Mouse (Mus musculus) right cerebral cortex, adult 18-20 months (tissue): ENCODE measurements around the gene Zfp523.
"Not testable (repeated sequence)": the region's sequence is repeated elsewhere in the genome, so short reads cannot be mapped to it uniquely, and the experiment has no call there.

ENCODE experiments used
- DNase-seq: peaks from one replicate; pipeline ENCODE4 v3.0.0; 2022; ENCODE audit warnings: mixed read lengths

The Zfp523 gene

DNA sequence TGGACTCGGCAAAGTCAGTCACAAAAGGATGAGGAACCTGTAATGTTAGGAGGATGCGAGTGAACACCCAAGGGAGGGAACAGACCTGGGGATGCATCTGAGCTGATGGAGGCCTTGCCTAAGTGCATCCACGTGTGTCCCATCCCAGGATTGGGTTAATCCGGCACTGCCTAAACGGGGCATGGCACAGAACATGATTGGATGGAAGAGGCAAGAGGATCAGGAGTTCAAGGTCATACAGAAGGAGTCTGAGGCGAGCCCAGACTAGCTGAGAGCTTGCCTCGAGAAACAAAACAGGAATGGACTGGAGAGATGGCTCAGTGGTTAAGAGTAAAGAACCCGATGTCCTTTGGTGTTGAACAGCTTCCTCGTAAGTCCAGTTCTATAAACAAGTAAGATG, 35.5 kb downstream of the Zfp523 start:
- DNase-seq = no peak

DNA sequence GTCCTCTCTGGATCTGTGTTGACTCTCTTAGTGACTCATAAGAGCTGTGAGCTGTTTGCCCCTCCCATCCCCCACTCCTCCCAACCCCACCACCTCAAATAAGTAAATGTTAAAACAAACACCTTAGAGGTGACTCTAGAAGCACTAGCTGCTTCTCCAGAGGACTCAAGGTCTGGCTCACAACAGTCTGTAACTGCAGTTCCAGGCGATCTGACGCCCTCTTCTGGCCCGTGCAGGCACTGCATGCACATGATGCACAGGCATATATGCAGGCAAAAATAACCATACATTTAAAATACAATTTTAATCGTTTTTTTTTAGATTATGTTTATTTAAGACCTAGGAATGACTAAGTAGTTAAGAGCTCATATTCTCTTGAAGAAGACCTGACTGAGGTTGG, 36.3 kb downstream of the Zfp523 start:
- DNase-seq = no peak

DNA sequence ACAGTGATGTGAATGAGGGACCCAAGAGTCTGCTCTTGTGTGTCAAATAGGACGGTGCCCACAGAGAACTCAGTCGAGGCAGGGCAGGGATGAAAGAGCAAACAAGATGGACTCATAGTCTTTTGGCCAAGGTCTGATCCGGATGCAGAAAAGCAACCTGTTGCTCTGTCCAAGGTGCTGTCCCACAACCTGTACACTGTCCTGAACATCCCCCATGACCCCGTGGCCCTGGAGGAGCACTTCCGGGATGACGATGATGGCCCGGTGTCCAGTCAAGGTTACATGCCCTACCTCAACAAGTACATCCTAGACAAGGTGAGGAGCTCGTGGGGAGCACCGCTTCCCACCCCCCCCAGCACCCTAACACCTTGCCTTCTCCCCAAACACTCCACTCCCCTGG, 39.9 kb downstream of the Zfp523 start:
- DNase-seq = no peak

DNA sequence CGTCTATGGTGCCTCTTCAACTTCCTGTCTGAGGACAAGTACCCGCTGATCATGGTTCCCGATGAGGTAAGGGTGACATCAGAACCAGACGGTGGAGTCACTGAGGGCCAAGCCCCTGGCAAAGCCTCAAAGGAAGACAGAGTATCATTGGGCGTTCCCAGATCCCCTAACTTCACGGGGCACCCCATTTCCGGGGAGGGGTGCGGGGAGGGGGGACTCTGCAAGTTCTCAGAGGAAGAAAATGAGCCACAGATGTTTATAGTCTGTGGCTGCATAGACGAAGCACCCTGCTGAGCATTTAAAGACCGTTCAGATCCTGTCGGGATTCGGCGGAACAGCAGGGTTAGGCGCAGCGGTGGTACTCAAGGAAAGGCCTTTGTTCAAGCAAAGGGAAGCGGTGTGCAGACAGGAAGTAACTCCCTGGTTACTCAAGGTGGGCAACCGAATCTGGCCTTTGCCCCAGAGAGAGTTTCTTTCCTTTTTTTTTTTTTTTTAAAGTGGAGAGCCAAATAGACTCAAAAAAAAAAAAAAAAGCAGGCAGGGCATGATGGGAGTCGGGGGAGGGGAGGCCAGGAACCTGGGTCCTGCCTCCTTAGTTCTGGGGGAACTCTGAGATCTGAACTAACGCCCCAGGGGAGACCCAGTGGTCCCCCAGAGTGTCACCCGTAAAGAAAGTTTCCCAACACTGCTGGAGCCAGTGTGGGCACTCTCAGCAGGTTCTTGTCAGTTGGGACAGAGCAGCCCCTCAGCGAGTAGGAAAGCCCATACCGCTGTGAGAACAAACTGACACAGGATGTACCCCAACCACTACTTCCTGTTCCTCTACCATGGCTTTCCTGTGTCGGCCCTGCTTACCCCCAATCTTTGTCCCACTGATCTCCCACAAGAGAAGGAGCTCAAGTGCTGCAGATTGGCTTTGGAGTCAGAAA, 41.1 kb downstream of the Zfp523 start:
- no peak for DNase-seq

DNA sequence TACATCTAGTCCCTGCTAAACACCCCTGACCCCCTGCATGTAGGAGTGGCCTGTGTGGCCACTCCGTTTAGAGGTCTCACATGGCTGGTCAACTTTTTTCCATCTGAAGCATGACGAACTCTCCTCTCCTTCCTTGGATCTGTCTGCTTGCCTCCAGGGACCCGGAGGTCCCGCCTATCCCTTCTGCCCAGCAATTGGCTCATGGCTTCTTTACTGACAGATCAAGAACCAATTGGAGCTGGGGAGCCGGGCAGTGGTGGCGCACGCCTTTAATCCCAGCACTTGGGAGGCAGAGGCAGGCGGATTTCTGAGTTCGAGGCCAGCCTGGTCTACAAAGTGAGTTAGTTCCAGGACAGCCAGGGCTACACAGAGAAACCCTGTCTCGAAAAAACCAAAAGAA, 45.5 kb downstream of the Zfp523 start:
- not testable (repeated sequence) for DNase-seq

DNA sequence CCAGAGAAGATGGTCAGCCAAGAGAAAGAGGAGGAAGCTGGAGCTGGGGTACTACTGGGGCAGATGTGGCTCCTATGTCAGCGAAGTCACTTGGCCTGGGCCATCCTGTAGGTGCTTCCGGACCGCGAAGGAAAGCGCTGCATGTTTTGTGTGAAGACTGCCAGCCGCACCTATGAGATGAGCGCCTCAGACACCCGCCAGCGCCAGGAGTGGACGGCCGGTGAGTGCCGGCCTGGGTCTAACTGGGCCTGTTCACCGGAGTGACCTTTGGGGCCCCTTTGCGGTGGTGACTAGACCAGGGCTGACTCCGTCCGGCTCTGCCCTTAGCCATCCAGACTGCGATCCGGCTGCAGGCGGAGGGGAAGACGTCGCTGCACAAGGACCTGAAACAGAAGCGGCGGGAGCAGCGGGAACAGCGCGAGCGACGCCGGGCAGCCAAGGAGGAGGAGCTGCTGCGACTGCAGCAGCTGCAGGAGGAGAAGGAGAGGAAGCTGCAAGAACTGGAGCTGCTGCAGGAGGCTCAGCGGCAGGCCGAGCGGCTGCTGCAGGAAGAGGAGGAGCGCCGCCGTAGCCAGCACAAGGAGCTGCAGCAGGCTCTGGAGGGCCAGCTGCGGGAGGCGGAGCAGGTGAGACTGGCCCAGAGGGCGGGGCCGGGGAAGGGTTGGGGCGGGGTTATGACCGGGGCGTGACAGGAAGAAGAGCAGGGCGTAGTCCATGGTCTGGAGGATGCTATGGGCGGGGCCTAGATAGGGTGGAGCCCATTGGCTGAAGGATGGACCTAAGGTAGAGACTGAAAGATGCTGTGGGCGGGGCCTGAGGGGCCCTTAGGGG, 46.8 kb downstream of the Zfp523 start:
- DNase-seq = peak; percentile 92

DNA sequence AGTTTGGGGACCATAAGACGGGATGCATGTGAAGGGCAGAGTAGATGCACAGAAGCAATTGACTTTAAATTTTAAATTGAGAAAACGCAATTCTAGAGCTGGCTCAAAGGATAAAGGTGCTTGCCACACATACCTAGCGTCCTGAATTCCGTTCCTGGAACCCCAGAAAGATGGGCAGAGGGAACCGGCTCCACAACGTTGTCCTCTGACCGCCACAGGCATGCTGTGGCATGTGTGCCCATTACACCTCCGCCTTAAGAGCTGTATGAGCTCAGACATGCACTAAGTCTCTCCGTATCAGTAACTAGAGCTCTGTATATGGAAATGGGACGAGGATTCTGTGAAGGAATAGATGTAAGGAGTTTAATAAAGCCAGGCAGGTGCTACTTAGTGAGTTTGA, 47.7 kb downstream of the Zfp523 start:
- no peak for DNase-seq

DNA sequence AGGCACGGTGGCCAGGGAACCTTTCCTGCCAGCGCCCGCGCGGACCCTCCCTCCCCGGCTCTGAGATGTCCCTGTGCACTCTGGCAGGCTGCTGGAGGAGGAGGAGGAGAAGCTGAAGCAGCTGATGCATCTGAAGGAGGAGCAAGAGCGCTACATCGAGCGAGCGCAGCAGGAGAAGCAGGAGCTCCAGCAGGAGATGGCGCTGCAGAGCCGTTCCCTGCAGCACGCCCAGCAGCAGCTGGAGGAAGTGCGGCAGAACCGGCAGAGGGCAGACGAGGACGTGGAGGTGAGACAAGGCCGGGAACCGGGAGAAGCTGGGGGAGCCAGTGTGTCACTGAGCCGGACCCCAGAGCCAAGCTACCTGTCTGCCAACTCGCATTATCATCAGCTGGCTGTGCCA, 49.1 kb downstream of the Zfp523 start:
- DNase-seq = peak; percentile 96

DNA sequence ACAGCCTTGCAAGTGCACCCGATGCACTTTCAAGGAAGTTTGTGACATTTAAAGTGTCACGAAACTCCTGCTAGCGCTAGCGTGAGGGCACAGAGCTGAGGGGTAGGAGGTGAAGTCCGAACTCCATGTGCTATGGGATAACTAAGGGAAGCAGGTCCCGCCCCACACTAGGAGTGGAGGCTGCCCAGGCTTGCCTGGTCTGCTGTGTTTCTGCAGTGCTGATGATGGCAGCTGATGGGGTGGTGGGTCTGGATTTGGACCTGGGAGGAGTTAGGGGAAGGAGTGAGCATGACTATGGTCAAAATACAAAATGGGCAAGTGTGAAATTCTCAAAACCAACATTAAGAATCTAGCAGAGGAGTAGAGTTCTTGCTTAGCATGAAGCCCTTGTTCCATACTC, 53.6 kb downstream of the Zfp523 start:
- no peak for DNase-seq

DNA sequence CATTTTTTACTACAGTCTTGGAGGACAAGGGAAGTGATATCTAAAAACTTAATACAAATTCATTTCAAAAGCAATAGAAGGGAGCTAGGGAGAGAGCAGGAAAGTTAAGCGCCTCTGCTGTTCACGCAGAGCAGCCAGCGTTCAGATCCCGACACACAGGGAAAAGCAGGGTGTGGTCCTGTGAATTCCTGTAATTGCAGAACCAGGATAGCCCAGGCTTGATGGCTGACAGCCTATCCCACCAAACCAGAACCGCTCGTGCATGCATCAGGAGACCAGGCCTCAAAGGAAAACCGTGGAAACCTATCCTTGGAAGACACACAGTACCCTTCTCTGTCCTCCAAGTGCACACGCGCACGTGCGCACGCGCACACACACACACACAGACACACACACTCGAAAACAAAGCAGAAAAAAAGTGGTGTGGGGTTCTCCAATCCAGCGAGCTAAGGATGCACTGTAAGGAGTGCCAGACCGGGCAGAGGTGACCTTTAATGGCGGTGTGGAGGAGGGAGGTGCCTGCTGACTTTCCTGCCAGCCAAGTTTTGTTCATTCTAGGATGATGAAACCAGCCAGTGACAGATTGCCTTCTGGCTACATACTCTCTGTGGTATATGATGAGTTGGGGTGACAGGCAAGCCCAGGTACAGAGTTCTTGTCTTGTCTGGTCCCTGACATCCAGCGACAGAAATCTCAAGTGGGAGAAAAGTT, 54.3 kb downstream of the Zfp523 start:
- DNase-seq = no peak

DNA sequence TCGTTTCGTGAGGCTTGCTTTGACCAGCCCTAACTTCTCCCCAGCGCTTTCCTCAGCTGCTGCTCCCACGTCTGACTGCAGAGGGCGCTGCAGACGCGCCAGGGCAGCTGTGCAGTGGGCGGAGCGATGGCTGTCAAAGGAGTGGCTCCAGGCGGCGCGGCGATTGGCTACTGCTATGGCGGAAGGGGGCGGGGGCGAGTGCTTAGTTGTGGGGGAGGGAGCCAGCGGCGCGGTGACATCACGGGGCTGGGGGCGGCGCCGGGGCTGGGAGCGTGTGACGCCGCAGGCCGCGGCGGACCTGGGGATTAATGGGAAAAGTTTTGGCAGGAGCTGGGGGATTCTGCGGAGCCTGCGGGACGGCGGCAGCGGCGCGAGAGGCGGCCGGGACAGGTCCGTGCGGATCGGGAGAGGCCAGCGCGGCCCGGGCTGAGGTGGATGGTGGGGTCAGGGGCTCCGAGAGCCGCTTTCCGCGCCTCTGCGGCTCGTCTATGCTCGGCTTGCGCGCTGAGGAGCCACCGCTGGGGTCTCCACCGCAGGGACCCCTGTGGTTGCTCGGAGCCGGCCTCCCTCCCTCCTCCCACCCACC, 55.6 kb downstream of the Zfp523 start, which contains the start of gene Ppard:
Gene Ppard (plus strand): TSS at position 226 of the 586 bp plus-strand sequence.
- peak; percentile 97 for DNase-seq

DNA sequence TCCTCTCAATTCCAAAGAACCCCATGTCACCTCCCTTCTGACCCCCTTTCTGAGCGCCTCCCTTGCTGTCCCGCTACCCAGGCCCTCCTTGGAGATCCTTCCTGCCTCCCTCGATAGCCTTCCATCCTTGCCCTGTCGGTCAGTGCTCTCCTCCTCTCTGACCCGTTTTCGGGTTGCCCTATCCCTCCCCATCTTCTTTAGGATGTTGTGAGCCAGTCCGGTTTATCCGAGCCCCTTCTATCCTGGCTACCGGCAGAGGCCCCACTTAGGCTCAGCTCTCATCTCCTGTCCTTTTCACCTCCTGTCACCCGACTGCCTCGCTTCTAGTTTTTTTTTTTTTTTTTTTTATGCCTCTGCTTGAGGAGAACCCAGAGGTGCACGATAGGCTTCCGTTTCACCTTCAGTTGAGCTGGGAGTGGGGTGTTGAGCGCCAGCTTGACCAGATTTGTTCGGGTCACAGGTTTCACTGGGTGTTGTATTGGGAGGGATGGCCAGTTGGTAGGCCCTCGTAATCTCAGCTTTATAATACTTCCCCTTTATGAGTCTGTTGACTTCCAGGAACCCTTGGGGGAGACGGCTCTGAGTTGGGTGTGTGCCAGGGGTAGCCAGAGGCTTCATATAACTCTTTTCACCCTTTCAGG, 56.3 kb downstream of the Zfp523 start:
- no peak for DNase-seq

DNA sequence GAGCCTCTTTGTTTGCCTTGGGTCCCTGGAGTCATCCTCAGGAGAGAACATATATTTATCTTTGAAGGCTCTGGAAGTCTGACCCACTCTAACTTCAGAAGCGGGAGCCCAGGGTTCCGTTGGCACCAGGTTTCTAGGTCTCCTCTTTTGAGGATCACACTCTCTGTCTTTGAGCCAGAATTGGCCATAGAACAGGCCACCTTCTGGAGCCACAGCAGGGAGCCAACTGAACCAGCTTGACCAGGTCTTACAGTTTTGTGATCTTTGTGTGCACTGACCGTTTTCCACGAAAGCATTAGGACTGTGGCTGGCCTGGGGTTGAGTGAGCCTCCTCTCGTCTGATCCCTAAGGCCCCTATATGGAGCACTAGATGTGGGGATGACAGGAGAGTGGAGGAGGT, 57.7 kb downstream of the Zfp523 start:
- DNase-seq = no peak

DNA sequence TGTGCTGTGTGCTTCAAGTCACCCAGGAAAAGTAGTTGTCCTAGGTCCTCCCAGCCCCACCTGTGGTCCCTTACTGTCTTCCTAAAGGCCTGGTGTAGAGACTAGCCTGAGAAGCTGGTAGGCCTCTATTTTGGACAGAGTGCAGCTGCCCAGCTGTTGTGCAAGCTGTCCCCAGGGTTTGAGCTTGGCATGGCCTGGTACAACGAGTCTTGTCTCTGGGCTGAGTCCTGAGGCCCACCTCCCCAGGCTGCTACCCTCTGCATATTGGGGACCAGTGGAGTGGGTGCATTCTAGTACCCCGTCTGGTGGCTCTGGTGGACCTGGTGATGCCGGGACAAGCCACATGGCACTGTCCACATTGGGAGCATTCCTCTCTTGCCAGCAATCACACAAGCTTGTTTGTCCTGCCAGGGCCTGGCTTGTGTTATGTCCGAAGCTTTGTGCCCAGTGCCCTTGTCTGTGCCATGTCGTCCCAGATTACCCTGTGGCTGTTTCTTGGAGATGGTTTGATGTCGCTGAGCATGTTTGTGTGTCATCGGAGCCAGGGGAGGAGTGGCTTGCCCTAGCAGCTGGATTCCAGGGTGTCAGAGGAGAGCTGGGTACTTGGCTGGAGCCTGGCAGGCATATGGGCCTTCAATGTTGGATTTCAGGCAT, 59.2 kb downstream of the Zfp523 start:
- DNase-seq = no peak

DNA sequence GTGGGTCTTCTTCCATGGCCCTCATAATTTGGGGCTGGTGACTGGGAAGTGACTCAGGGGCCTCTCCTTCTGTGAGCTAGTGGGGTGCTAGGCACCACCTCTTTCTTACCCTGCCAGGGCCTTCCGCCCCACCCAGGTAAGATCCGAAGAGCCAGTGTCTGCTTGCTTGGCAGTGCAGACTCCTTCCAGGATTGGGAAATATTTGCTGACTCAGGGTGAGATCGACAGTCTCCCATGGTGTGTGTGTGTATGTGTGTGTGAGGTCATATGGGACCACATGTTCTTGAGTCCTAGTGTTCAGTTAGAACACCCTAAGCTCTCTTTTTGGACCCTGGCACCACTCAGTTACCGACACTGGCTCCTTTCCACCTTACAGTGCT, 59.7 kb downstream of the Zfp523 start:
- DNase-seq = no peak

DNA sequence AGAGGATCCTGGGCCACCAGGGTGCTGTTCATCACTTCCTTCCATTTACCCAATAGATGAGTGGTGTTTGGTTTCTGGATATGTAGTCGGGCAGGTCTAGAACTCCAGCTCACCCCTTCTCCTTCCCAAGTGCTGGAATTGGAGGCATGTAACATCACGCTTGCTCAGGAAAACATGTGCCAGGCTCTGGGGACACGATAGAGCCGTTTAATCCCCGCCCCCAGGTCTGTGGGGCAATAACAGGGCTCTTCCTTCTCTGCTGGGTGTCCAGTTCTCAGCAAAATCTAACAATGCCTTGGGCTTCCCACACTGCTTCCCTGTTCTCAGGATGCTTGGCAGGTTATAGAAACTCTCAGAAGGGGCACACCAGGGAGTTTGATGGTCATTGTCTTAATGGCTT, 60.4 kb downstream of the Zfp523 start:
- DNase-seq = no peak

DNA sequence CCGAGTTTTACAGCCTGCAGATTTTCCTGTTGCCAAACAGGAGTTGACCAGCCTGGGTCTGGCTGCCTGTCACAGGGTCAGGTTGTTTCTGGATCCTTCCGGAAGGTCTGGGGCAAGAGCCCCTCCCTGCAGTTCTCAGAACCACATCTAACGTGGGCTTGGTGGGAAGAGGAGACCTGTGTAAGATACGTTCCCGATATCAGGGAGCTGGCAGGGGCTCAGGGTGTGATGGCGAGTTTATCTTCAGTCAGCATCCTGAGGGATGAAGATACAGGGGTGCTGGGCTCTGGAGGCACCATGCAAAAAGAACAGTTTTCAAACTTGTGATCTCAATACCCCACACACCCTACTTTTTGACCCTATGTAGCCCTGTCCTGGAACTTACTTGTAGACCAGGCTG, 60.9 kb downstream of the Zfp523 start:
- DNase-seq = no peak

DNA sequence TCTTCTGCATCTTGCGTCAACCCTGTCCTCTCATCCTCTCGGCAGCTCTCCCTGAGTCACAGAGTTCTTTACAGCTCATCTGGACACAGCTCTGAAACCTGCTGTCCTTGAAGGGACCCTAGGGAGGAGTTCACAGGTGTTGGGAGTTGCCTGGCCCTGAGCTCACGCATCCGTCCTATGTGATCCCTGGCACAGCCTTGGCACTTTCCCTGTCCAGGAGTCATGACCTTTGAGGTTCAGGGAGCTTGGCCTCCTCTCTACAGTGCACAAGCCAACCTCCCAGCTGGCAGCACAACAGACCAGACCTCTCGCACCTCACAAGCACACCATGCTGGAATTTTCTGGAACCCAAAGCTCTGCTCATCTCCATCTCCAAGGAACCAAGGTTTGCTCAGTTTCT, 63.9 kb downstream of the Zfp523 start:
- DNase-seq = no peak

DNA sequence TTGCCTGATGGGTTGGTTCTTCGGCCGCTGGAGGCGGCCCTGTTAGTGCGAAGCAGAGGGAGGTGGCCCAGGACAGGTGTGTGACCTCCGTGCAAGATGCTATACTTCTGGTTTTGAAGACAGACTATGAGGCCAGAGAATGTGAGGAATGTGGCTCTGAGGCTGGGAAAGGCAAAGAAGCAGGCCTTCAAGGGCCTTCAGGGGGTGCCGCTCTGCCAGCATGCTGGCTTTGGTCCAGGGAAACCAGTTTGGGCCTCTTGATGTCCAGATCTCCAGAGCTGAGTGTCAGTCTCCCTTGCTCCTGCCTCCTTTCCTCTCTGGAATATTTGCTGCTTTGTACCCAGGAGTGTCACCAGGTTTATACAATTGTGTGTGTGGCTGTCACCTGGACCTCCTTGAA, 65.4 kb downstream of the Zfp523 start:
- DNase-seq = no peak

DNA sequence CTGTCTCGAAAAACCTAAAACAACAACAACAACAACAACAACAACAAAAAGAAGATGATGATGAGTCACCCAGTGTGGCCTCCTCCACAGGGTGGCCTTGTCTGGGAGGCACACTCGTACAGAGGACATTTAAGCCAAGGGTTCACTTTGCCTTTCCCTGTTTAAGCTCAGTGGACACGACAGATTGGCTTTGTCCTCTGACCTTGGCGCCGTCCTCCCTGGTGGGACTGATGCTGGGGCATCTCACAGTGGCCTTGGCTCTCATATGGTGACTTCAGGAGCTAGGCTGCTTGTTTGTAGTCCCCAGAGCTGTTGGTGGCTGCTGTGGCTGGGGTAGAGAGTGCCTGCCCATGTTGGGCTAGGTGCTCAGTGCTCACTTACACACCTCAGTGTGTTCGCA, 67.3 kb downstream of the Zfp523 start:
- no peak for DNase-seq

DNA sequence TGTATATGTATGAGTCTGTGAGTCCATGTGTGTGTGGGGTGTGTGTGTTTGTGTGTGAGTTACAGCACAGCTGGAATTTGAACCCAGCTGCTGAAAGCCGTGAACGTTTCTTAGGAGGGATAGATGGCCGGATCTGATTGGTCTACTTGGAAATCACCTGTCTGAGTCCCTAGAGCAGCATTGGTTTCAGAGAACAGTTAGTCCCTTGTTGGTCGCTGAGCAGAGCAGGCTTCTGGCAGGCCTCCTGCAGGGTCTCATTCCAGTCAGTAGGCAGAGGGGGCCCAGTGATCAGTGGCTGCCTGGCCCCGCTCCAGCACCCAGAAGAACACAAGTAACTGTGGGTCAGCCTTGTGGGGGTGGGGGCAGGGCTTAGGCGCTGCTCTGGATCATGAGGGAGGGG, 67.8 kb downstream of the Zfp523 start:
- no peak for DNase-seq

DNA sequence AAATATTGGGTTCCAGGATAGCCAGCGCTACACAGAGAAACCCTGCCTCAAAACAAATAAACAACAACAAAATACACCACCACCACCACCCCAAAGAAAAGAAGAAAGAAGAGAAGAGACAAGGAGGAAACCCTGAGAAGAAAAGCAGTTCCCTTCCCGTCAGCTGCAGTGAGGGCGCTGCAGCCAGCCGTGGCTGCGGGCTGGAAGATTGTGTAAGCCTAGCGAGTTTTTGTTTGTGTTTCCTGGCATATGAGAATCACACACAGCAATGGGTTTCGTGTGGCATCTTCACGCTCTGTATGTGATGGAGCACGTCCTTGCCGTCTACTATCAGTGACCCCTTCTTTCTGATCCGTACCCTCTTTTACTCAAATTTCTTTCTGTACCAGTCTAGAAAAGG, 69.7 kb downstream of the Zfp523 start:
- no peak for DNase-seq
